Mouse (Mus musculus) activated CD4-positive, CD25-positive, alpha-beta regulatory T cell, adult 4 months (primary cell): ENCODE measurements around the gene Tceal6. TPM values are rescaled to one million over a fixed set of nuclear protein-coding genes. Genes with fewer than 3 reads are reported as not detected.
"Not testable (repeated sequence)": the region's sequence is repeated elsewhere in the genome, so short reads cannot be mapped to it uniquely, and the experiment has no call there.

Experiments used
- ATAC-seq: one replicate; pipeline ENCODE4 v1.8.0; 2017
- polyA plus RNA-seq, 2 experiments: library from polyadenylated mRNA; unstranded; fragments of 100-300 nt; shearing (Covaris generic); gene quantifications; one replicate each; pipeline ENCODE4 v1.2.1; 2017

The Tceal6 gene
- not detected for polyA plus RNA-seq

GRCm38 (mm10) chrX:135210436-135211221 lies at the start of gene Tceal6:
Gene Tceal6, minus strand, starts transcription at chrX:135210687.
- no peak for ATAC-seq

GRCm38 (mm10) chrX:135209773-135210435 lies 583 bp downstream of the Tceal6 start:
- not testable (repeated sequence) for ATAC-seq

GRCm38 (mm10) chrX:135189924-135190323 lies 20.6 kb downstream of the Tceal6 start:
- peak; percentile 32 for ATAC-seq

- ATAC-seq: not testable (repeated sequence)
These were observed 21.8 kb downstream of the Tceal6 start for GRCm38 (mm10) chrX:135188661-135189060.

- not testable (repeated sequence) for ATAC-seq
These were observed 33.0 kb downstream of the Tceal6 start, which contains the start of gene Gm15023 for GRCm38 (mm10) chrX:135177532-135177931. Gene Gm15023, minus strand, starts transcription at chrX:135177632.

Other genes with a start within 250 kb of the Tceal6 start
- under 1 TPM in 1 of 2 experiments, not detected in 1; 0.25 TPM for gene Nxf2, start 245.9 kb downstream of the Tceal6 start, polyA plus RNA-seq
- 1 to 10 TPM; 5.2 to 5.8 TPM for gene Zmat1, start 201.5 kb downstream of the Tceal6 start, polyA plus RNA-seq
- gene Gm15023, start 33.1 kb downstream of the Tceal6 start, polyA plus RNA-seq: under 1 TPM in 1 of 2 experiments, not detected in 1; 0.12 TPM
- not detected for gene Pramel3, start 91.6 kb upstream of the Tceal6 start, polyA plus RNA-seq
- gene Gm5128, start 162.6 kb upstream of the Tceal6 start, polyA plus RNA-seq: not detected
- gene Gm7903, start 223.1 kb upstream of the Tceal6 start, polyA plus RNA-seq: not detected